Mouse (Mus musculus): ENCODE results near the gene Tfcp2. TPM values are rescaled to one million over a fixed set of nuclear protein-coding genes. Genes with fewer than 3 reads are reported as not detected.

Tfcp2 gene
- total RNA-seq (2021), result 10 to 100 TPM; 33.0 to 36.5 TPM

DNA sequence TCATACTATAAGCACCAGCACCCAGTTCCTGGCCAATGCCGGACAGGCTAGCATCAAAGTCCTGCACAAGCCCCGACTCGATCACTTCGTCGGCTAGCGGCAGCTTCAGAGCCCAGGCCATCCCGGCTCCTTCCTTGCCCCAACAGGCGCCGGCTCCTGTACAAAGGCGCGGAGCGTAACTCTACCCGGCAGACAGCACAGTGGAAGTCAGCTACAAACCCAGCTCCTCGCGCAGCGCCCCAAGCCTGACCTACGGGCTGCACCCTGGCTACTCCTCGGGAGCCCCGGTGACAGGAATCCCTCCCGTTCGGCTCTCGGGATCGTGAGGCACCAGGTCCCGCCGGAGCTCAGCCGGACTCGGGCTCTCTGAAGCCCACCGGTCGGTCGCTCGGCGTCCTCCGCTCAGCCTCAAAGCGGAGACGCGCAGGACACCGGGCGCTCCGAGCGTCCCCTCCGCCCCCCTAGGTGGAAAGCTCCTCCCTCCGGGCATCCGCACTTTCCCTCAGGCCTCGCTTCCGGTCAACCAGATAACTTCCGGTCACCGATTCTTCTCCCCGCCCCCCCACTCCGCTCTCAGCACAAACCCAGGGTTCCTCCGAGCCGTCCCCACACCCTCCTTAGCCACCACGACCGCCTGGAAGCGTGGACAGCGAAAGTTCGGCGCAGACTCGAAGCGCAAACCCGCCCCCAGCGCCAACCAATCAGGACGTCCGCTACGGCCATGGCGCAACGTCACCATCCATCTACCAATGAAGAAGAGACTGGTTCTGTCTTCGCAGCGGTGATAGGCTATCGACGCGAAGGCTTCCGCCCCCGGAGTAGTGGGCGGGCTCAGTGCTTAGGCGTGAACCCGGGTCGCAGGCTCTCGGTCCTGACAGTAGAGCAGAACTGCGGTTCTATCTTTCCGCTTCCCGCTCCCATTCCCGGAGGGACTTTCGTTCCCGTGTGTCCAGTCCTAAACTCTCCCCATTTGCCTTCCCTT is at the start of gene Tfcp2:
Gene Tfcp2, minus strand, starts transcription at position 683 of the 982 bp plus-strand sequence.
- intact Hi-C loops (cut with DNase I), result loop anchor here (5.0 kb wide), 1 partner anchor 61 kb away; no protein-coding TSS in a partner anchor
- peak; percentile 98 for DNase-seq

- intact Hi-C loops (cut with DNase I), result no loop called here
- DNase-seq, result no peak
Observed at GRCm38 (mm10) chr15:100600696-100601272, 49.0 kb upstream of the Tfcp2 start.

GRCm38 (mm10) chr15:100600047-100600695 is 48.4 kb upstream of the Tfcp2 start:
- intact Hi-C loops (cut with DNase I), result no loop called here
- DNase-seq, result peak; percentile 88

DNA sequence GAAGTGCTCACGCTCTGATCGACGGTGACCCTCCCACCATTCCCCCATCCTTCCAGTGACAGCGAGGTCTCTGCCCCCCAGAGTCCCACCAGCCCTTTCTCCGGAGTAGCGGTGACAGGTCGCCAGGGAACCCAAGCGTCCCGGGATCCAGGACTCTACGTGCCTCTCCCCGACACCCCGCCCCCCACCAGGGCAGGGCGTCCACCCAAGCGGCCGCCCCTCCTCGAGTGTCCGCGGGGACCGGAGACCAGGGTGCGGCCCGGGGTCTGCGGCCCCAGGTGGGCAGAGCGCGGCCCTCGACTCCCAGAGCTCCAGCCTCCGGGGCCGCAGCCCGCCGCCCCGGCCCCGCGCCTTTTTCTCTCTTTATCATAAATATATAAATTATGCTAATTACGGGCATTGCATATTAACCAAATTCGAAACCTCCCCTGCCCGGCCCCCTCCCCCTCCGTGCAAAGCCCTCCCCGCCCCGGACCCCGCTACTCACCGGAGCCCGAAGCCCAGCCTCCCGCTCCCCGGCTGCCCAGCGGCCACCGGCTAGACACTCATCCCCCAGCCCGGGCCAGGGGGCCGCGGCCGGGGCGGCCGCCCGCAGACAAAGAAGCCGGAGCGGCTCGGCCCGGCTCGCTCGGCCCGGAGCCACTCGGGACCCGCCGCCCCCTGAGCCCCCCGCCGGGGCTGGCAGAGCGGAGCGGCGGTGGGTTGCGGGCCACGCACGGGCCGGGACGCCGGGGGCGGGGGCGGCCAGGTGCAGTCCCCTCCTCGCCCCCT is 47.7 kb upstream of the Tfcp2 start, which contains the start of gene Pou6f1:
Gene Pou6f1, minus strand, starts transcription at position 709 of the 771 bp plus-strand sequence.
- peak; percentile 57 for DNase-seq
- intact Hi-C loops (cut with DNase I), result no loop called here

GRCm38 (mm10) chr15:100598883-100599275 is 47.1 kb upstream of the Tfcp2 start:
- peak; percentile 21 for DNase-seq
- intact Hi-C loops (cut with DNase I), result no loop called here

GRCm38 (mm10) chr15:100598287-100598882 is 46.6 kb upstream of the Tfcp2 start:
- intact Hi-C loops (cut with DNase I), result no loop called here
- DNase-seq, result no peak

DNA sequence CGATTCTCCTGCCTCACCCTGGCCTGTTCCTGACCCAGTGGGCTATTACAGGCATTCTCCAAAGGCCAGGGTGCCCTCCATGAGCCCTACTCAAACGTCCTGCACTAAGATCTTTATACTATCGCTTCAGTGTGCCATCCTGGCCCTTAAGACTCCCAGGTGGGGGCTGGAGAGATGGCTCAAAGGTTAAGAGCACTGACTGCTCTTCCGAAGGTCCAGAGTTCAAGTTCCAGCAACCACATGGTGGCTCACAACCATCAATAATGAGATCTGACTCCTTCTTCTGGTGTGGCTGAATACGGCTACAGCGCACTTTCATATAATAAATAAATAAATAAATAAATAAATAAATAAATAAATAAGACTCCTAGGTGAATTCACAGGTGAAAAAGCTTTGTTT is 41.0 kb upstream of the Tfcp2 start:
- intact Hi-C loops (cut with DNase I), result no loop called here
- no peak for DNase-seq

- intact Hi-C loops (cut with DNase I), result no loop called here
- no peak for DNase-seq
Observed at GRCm38 (mm10) chr15:100590436-100590835, 38.6 kb upstream of the Tfcp2 start.

GRCm38 (mm10) chr15:100588297-100588696 is 36.5 kb upstream of the Tfcp2 start:
- no peak for DNase-seq
- intact Hi-C loops (cut with DNase I), result no loop called here

- intact Hi-C loops (cut with DNase I), result no loop called here
Observed at GRCm38 (mm10) chr15:100587166-100587565, 35.4 kb upstream of the Tfcp2 start.

GRCm38 (mm10) chr15:100585931-100586330 is 34.1 kb upstream of the Tfcp2 start:
- intact Hi-C loops (cut with DNase I), result no loop called here
- DNase-seq, result no peak

More at GRCm38 (mm10) chr15:100587166-100587565, 35.4 kb upstream of the Tfcp2 start:
- DNase-seq, result no peak

- DNase-seq, result no peak
Observed at GRCm38 (mm10) chr15:100580108-100580507, 28.3 kb upstream of the Tfcp2 start.

GRCm38 (mm10) chr15:100577972-100578371 is 26.2 kb upstream of the Tfcp2 start:
- DNase-seq, result no peak
- intact Hi-C loops (cut with DNase I), result no loop called here

More at GRCm38 (mm10) chr15:100580108-100580507, 28.3 kb upstream of the Tfcp2 start:
- intact Hi-C loops (cut with DNase I), result no loop called here

- intact Hi-C loops (cut with DNase I), result no loop called here
- DNase-seq, result no peak
Observed at GRCm38 (mm10) chr15:100576810-100577209, 25.0 kb upstream of the Tfcp2 start.

GRCm38 (mm10) chr15:100576392-100576791 is 24.6 kb upstream of the Tfcp2 start:
- DNase-seq, result no peak
- intact Hi-C loops (cut with DNase I), result no loop called here

DNA sequence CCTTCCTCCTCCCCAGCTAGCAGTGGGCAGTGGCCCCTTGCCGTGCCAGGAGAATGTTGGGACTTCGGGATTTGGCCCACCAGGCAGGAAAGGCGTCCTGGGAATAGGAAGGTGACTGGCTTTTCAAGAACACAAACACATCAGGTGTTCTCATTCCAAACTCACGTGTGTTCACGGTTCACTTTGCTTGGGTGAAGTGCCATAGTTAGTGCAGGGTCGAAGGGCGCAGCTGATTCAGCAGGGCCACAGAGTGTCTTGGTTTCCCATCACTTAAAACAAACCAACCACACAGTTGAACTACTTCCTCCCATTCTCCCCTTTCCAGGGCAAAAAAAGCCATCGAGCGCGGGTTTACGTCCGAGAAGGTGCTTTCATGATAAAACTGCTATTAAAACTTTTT is 23.6 kb upstream of the Tfcp2 start:
- no peak for DNase-seq
- intact Hi-C loops (cut with DNase I), result no loop called here

DNA sequence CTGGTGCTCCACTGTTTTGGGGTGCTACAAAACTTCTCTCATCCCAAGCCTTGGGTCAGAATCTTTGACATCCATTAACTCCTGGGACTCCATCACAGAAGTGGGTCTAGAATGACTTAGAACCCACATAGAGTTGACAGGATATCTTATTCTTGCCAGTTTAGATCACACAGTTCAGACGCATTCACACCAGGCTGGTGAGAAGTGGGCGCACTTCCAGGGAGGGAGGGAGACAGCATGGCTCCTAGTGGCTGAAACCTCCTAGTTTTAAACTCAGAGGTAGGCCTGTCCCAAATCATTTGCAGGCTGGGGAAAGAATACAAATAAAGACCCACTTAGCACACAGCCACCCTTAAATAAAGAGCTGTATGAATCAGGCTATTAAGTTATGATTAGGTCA is 22.6 kb upstream of the Tfcp2 start:
- intact Hi-C loops (cut with DNase I), result no loop called here
- peak; percentile 58 for DNase-seq

DNA sequence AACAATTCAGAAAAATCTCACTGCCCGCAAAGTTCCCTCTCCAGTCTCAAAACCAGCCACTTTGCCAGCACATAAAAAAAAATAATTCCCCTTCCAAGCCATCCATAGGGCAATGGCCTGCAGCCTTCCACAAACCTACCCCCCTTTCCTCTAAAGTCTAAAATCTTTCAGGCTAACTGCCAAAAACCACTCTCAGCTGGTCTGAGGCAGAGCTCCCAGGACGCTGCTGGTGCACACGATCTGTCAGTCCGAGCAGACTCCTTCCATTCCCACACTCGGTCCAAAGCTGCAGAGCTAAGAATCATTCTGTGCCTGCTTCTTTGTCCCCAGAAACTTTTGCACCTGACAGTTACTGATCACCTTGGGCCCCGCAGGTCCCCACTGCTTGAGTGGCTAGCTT is 22.1 kb upstream of the Tfcp2 start:
- peak; percentile 29 for DNase-seq
- intact Hi-C loops (cut with DNase I), result no loop called here

DNA sequence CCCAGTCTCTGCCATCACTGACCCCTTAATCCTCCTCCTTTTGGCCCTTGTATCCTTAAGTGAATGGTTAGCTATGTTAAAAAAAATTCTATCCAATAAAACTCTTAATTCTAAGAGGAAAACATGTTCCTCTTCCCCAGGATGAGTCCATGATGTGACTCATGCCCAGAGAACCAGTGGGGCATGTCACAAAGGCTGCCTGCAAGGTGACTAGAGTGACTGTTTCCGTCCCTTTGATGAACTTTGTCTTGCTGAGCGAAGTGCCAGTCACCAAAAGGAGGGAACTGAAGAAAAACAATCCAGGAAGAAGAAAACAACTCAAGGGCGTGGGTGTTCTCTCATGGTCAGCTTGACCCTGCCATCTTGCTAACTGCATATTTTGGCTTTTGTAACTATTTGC is 17.4 kb upstream of the Tfcp2 start:
- intact Hi-C loops (cut with DNase I), result no loop called here
- DNase-seq, result no peak

DNA sequence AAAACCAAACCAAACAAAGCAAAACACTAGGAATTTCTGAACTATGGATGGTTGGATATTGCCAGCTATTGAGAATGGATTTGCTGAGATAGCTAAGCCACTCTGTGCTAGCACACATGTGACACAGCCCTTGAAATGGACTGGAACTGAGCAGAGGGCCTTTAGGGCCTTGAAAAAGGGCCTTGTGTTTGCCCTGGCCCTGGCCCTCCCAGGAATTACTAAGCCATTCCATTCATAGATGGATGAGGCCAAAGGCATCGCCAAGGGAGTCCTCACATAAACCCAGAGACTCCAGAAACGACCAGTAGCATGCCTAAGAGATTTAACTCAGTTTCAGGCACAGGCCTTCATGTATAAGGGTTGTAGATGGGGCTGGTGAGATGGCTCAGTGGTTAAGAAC is 14.7 kb upstream of the Tfcp2 start:
- intact Hi-C loops (cut with DNase I), result no loop called here
- DNase-seq, result no peak
